Mouse (Mus musculus) macrophage (primary cell): Measurements from ENCODE around the gene Kifap3. TPM values are rescaled to one million over a fixed set of nuclear protein-coding genes. Genes with fewer than 3 reads are reported as not detected.
A peak's percentile ranks its signal among the peaks of the same experiment; 100 is the strongest.
"Not testable (repeated sequence)": the region's sequence is repeated elsewhere in the genome, so short reads cannot be mapped to it uniquely, and the experiment has no call there.

ENCODE experiments used
- H3K27ac ChIP-seq: fragments of 350-480 bp; formaldehyde crosslinking; 2 replicates; pipeline ENCODE4 v1.9.0; 2021
- H3K36me3 ChIP-seq: fragments of 350-480 bp; formaldehyde crosslinking; 2 replicates; pipeline ENCODE4 v1.9.0; 2021; ENCODE audit errors: inconsistent target
- H3K4me3 ChIP-seq: fragments of 350-480 bp; formaldehyde crosslinking; 2 replicates; pipeline ENCODE4 v1.9.0; 2021; ENCODE audit errors: inconsistent target
- H3K79me2 ChIP-seq: fragments of 350-480 bp; formaldehyde crosslinking; 2 replicates; pipeline ENCODE4 v1.9.0; 2021; ENCODE audit errors: inconsistent target
- WGBS: methylation state at CpG from one replicate; pipeline ENCODE4 v1.1.7; 2026; ENCODE audit warnings: inconsistent platforms; ENCODE audit not compliant: missing documents; 5-methylcytosine and 5-hydroxymethylcytosine counted together
- polyA plus RNA-seq: library from polyadenylated mRNA; stranded (reverse); fragments of 250-400 nt; gene quantifications from 3 replicates; pipeline ENCODE4 v1.2.4, GENCODE M21; 2018; ENCODE audit warnings: inconsistent platforms
- total RNA-seq, 78 experiments: library from RNA; depleted of rRNA; stranded (reverse); fragments of 250-400 nt; gene quantifications; 1 replicate in 9 of 78; 2 replicates in 24 of 78; 3 replicates in 43 of 78; 4 replicates in 2 of 78; pipeline ENCODE4 v1.2.4; 2018; ENCODE audit warnings: inconsistent platforms in 56 of 78

Gene Kifap3
- 10 to 100 TPM in 18 of 26 experiments, 1 to 10 TPM in 8; 3.4 to 21.2 (median 12.4) TPM for total RNA-seq (2018; cell fraction: chromatin; rRNA removed)
- 10 to 100 TPM in 24 of 26 experiments, 1 to 10 TPM in 2; 9.4 to 20.9 (median 13.7) TPM for total RNA-seq (2018; cell fraction: cytosol; rRNA removed)
- 10 to 100 TPM in 16 of 26 experiments, 1 to 10 TPM in 10; 4.1 to 18.5 (median 10.9) TPM for total RNA-seq (2018; cell fraction: nucleus; rRNA removed)
- polyA plus RNA-seq = 11.3 to 16.0 TPM (median 11.6 TPM) in 3 replicates

DNA sequence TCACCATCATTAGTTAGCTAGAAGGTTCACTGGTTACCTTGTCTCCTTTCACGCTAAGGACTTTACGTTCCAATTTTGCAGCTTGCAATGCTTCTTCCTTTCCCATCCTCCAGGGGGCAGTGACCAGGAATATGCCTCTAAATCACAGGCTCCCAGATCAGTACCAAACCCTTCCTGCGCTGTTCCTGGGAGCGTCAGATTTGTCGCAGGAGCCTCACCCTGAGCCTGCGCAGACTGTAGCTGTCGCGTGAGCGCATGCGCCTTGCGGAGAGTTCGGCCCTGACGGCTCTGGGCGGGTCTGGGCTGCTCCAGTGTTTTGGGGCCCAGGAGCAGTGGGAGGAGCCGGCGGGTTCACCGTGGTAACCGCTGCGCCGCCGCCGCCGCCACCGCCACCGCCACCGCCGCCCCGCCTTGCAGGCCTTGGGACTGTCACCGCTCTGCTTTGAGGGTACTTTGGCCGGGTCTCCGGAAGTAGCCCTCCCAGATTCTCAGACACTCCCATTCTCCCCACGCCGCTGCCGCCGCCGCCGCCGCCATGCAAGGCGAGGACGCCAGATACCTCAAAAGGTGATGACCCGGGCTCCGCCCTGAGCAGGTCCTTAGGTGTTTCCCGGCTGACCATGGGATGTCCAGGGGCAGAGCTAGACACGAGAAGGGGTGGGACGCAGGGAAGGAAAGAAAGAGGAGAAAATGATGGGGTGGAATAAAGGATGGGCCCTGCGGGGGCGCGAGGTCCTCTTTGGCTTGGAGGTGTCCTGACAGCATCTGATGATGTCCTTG lies at the start of gene Kifap3:
Gene Kifap3, plus strand, starts transcription at position 248 of the 780 bp plus-strand sequence.
- Histone ChIP-seq H3K36me3 (no peaks in the 10 kb centered on the region), H3K79me2 (no peaks in the 10 kb centered on the region), H3K27ac (no peak within 1 kb of the TSS), H3K4me3 (peak within 1 kb of the TSS; percentile 80)
- 2% methylated on average over 35 of the region's 48 CpGs for WGBS

DNA sequence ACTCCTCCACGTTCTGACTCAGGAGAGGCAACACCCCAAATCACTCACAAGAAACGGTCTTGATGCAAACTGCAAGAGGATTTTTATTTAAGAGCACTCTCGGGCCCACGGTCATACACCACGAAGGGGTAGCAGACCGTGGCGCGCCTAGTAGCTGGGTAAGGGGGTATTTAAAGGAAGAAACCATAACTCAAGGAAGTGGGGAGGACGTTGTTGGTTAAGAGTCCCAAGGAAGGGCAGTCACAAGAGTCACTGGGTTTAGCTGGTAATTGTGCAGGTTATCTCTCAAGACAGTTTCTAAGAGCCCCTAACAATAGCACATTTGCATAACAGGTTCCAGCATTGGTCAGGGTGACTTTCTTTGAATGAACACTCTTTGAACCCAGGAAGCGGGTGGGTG lies 48.2 kb upstream of the Kifap3 start:
- not testable (repeated sequence) for H3K36me3 ChIP-seq, H3K79me2 ChIP-seq, H3K27ac ChIP-seq, H3K4me3 ChIP-seq
- 94% methylated on average over 8 of the region's 10 CpGs for WGBS

DNA sequence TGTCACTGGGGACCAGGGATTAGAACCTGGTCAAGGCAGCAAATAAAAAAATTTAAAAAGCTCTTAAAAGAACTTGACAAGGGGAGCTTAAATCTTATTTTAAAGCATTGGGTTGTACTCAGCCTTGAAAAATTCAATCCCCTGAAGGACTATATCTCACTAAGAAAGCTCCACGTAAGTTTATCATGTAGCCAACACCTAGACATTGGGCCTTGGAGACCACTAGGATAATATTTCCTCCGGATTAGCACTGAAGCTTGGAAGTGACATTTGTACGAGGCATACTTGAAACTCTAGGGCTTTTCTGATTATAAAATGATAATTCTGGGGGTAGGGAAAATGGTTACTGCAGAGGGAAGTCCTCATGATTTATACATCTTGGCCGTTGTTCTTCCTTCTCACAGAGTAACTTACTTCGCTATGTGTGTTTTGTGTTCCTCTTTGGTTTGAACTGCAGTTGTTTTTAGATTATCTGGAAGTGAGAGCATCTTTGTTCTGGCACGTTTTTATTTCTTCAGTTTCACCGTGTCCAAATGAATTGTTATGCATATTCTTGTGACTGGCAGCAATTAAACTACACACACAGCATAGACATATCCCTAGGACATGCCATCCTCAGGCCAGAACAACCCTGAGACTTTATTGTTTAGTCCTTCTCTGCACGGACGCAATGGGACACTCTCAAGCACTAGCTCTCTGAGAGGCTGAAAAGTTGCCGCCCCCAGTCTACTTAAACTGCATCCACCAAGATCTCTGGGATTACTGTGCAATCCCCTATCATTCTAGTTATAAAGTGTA lies 42.7 kb upstream of the Kifap3 start:
- 81% methylated on average over 10 of the region's 10 CpGs for WGBS
- Histone ChIP-seq H3K36me3 (no peaks in the 10 kb centered on the region), H3K4me3 (no peak overlapping the region), H3K27ac (no peak overlapping the region), H3K79me2 (no peaks in the 10 kb centered on the region)

DNA sequence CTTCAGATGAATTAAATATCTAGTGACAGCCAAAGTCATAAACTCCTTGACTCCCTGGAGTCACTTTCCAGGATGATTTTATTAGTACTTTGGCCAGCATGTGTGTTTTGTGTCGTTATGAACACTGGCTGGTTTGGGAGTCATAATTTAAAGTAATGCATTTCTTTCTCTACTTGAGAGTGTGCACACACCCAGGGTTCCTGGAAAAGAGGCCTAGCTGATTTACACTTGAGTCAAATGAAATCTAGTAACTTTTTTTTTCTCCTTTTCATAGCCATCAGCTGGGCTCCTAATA lies 42.2 kb upstream of the Kifap3 start:
- no peak overlapping the region for H3K27ac ChIP-seq
- no peaks in the 10 kb centered on the region for H3K36me3 ChIP-seq
- no peak overlapping the region for H3K4me3 ChIP-seq
- H3K79me2 ChIP-seq = no peaks in the 10 kb centered on the region
- 63% methylated on average over 1 of the region's 1 CpGs for WGBS

DNA sequence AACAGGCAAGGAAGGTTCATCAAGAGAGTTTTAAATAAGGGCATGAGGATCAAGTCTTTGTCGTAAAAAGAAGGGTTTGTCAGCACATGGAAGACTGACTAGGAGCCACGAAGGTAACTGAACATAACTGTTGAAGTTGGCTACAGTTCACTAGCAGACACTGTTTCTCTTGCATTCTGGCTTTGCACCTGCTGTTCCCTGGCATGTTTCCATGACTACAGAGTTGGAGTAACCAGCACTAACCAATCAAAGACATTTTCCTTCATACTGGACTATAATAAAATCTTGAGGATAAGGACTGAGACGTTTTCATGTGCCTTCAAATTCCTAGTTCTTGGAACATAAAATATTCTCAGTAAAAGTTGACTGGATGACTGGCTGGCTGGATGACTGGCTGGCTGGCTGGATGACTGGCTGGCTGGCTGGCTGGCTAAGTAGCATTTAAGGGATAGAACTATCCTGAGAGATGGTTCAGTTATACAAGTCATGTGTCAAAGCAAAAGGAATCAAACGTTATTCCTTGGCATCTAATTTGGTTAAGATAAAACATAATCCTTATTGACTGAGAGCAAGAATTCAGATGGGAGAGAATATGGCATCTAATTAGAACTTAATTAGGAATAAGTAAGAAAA lies 27.9 kb upstream of the Kifap3 start:
- Histone ChIP-seq H3K4me3 (no peak overlapping the region), H3K79me2 (no peaks in the 10 kb centered on the region), H3K36me3 (no peaks in the 10 kb centered on the region), H3K27ac (no peak overlapping the region)
- 81% methylated on average over 4 of the region's 4 CpGs for WGBS

DNA sequence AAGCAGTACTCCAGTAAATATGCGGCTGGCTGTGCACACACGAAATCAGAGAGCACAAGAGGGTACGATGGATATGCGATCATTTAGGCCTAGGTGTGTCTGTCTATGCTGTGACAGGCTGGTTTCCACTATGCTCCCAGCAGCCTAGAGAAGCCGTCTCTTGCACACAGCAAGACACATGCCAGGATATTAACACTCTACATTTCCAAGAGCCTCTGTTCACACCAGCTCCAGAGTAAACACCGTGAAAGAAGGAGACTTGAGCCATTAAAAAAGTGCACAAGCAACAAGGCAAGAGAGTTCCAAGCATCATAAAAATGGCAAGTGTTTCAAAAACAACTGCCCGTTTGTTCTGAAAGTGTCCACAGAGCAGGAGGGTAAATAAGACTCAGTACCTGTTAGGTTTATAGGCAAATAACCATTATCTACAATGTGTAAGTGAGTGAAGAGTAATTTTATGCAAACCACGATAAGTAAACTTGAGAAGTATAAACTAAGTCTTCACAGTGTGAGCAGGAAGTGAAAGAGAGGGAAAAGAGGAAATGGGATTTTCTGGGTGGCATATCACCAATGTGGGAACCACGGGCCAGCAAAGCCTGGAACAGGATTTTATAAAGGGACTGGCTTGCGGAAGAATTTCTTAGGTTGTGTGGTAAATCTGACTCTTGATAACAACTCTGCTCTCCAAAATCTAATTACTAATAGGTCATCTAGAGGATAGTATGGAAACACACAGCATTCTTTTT lies 21.7 kb upstream of the Kifap3 start:
- H3K27ac ChIP-seq = no peak overlapping the region
- no peaks in the 10 kb centered on the region for H3K36me3 ChIP-seq
- H3K79me2 ChIP-seq = no peaks in the 10 kb centered on the region
- no peak overlapping the region for H3K4me3 ChIP-seq
- WGBS = 73% methylated on average over 10 of the region's 10 CpGs

DNA sequence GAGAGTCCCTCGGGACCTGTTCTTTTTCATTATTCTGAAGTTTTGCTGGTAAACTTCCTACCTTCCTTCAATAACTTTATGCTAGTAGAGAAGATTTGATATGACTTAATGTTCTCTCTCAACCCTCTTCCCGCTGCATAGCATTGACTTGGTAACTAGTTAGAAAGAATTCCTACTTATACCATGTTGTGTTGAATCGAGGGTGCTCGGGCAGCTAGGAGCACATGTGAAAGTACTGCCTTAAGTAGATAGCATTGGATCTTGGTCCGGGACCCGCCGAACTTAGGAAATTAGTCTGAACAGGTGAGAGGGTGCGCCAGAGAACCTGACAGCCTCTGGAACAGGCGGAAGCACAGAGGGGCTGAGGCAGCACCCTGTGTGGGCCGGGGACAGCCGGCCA lies 4.2 kb downstream of the Kifap3 start:
- H3K27ac ChIP-seq, H3K4me3 ChIP-seq, H3K36me3 ChIP-seq, H3K79me2 ChIP-seq: not testable (repeated sequence)
- WGBS = 90% methylated on average over 7 of the region's 11 CpGs

DNA sequence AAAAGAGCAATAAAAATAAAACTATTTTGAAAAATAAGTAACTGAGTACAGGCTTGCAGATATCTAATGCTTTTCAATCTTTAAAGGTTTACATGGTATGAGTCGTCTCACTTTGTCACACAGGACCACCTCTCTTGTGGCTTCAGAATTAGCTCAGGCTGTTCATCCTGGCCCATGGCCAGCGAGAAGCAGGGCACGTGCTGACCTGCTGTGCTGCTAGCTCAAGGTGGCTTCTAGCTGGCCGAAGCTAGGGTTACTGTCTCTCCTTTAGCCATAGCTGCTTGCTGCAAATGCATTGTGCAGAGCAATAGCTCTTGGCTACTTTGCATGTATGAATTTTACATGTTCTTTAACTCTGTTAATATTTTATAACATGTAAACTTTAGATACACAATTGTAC lies 42.0 kb downstream of the Kifap3 start:
- Histone ChIP-seq H3K27ac (no peak overlapping the region), H3K36me3 (no peaks in the 10 kb centered on the region), H3K4me3 (no peak overlapping the region), H3K79me2 (no peaks in the 10 kb centered on the region)
- WGBS = 93% methylated on average over 4 of the region's 4 CpGs

DNA sequence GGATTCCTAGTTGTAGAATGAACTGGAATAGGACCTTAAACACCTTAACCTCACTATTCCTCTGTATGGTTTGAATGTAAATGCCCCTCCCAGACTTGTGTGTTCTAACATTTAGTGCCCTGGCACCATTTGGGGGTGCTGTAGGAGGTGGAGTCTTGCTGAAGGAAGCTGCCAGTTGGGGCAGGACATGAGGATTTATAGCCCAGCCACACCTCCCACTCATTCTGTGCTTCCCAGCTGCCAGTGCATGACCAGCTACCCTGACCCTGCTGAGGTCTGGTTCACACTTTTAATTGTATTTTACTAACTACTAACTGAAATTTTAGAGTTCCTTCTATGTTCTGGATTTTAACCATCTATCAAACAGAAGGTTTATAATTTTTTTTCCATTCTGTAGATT lies 50.1 kb downstream of the Kifap3 start:
- no peak overlapping the region for H3K4me3 ChIP-seq
- H3K27ac ChIP-seq = no peak overlapping the region

DNA sequence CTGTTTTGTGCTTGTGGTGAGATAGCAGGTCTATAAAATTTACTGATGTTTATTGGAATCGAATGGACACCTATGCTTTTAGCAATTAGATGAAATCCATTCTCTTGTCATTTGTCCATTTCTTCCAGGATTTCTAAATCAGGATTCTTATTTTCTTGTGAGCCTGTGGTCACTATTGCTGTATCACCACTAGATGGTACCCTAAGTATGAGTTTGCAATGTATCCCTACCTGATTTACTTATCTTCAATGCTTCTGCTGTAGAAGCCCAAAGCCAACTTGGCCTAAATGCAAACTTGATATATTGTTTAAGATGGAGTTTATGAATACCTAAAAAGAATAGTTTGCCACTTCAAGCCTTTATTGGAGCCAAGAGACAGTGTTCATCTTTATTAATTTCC lies 54.7 kb downstream of the Kifap3 start:
- WGBS = 80% methylated on average over 1 of the region's 1 CpGs
- H3K79me2 ChIP-seq = no peaks in the 10 kb centered on the region

More for the DNA sequence above, 50.1 kb downstream of the Kifap3 start:
- no peaks in the 10 kb centered on the region for H3K79me2 ChIP-seq
- no peaks in the 10 kb centered on the region for H3K36me3 ChIP-seq

DNA sequence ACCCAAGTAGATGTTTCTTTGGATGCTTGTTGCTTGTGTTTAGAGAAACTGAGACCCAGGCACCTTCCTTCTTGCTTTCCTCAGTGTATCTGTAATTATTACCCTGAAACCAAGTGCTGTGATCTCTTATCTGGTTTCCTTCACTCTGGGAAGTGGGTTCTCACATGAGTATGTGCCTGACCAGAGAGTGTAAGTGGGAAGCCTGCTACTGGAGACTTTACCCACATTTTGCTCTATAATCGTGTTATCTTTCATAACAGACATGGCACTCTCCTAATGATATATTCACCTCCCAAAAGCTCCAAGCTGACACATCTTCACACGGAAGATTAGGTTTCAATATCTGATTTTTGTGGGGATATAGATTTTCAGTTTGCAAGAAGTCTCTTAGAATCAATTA lies 55.7 kb downstream of the Kifap3 start:
- H3K36me3 ChIP-seq = no peaks in the 10 kb centered on the region
- H3K79me2 ChIP-seq = no peaks in the 10 kb centered on the region
- 39% methylated on average over 2 of the region's 2 CpGs for WGBS
- no peak overlapping the region for H3K27ac ChIP-seq
- no peak overlapping the region for H3K4me3 ChIP-seq

More for the DNA sequence above, 54.7 kb downstream of the Kifap3 start:
- no peak overlapping the region for H3K4me3 ChIP-seq
- H3K27ac ChIP-seq = no peak overlapping the region
- no peaks in the 10 kb centered on the region for H3K36me3 ChIP-seq

DNA sequence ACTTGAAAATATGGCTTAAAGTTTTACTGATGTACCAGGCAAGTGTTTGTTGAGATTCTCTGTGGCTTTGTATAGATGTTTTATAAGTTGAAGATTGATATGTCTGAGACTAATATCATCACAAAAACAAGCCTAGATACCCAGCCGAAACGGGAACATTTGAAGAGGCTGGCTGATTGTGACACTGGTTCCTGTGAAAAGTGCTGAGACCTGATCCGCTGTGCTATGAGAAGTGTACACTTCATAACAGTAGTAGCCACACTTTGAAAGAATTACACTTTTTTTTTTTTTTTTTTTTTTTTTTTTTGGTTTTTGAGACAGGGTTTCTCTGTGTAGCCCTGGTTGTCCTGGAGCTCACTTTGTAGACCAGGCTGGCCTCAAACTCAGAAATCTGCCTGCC lies 59.1 kb downstream of the Kifap3 start:
- WGBS = 100% methylated on average over 3 of the region's 3 CpGs
- H3K79me2 ChIP-seq, H3K27ac ChIP-seq: not testable (repeated sequence)

DNA sequence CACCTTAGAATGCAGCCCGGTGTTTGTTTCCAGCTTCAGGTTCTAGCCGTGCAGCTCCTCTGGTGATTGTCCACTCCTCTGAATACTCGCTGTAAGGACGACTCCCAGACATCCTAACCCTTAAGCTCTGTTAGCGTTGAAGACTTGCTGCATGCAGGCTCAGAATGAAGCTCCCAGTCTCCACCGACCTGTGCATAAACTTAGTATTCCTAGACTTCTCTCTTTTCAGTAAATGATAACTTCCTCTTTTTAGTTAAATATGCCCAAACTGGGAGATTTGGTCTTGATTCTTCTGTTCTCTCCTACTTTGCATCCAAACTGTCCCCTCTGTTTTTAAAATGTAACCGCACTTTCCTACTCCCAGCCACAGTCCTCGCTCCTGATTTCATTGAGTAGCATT lies 61.2 kb downstream of the Kifap3 start:
- Histone ChIP-seq H3K36me3 (no peaks in the 10 kb centered on the region), H3K27ac (no peak overlapping the region), H3K79me2 (no peaks in the 10 kb centered on the region), H3K4me3 (no peak overlapping the region)
- 69% methylated on average over 8 of the region's 8 CpGs for WGBS

More for the DNA sequence above, 59.1 kb downstream of the Kifap3 start:
- H3K36me3 ChIP-seq, H3K4me3 ChIP-seq: not testable (repeated sequence)

DNA sequence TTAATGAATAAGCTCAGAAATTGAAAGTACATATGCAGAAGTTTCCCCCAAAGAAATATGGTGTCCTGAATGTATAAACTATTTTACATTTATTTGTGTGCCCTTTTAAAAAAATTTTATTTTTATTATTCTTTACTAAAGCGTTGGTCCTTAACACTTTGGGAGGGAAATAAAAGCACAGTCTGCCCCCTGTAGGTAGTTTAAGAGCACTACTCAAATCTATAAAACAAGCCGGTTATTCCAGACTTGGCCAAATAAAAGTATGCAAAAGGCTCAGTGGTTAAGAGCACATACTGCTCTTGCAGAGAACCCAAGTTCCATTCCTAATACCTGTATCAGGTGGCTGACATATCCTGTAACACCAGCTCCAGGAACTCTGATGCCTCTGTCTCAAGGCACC lies 62.9 kb downstream of the Kifap3 start:
- H3K4me3 ChIP-seq = no peak overlapping the region
- 92% methylated on average over 2 of the region's 2 CpGs for WGBS
- H3K27ac ChIP-seq = no peak overlapping the region
- no peaks in the 10 kb centered on the region for H3K79me2 ChIP-seq
- no peaks in the 10 kb centered on the region for H3K36me3 ChIP-seq
